Mouse (Mus musculus) T-cell, adult 66 days (primary cell): ENCODE results near the gene Tomm6. TPM values are rescaled to one million over a fixed set of nuclear protein-coding genes. Genes with fewer than 3 reads are reported as not detected.

Experiments used
- total RNA-seq, 2 experiments: library from RNA; stranded (reverse); gene quantifications; 3 replicates in 1 of 2; 4 replicates in 1 of 2; pipeline ENCODE4 v1.2.4; 2023

The Tomm6 gene
- 100 to 1,000 TPM; 123 to 146 TPM for total RNA-seq

DNA sequence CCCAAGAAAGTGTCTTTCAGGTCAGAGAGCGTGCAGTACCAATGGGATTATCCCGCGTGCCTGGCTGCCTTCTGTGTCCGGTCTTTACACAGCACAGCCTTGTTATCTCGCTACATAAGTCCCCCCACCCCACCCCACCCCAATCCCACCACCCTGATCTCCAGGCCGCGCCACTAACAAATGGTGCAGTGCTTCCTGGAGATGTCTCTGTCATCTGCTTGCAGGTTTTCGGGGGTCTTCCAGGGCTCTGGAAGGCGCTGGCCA is at the start of gene Tomm6:
Gene Tomm6 (minus strand): TSS at position 43 of the 264 bp plus-strand sequence.

DNA sequence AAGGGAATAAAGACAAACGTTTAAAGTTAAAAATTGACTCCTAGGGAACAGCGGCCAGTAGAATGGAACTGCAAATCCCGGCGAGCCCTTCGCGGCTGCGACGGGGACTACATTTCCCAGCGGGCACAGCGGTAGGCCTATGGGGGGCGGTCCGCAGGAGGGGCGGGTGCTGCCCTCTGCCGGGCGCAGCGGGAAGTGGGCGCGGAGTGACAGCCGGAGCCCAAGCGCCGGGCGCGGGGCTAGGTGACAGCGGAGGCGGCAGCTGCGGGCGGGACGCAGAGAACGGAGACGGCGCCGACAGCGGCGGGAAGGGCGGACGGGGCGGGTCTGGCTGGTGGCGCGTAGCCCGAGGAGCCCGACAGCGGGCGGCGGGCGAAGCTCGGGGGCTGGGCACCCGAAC is 48.7 kb upstream of the Tomm6 start, which contains the start of gene Tfeb:
Gene Tfeb (plus strand): TSS at position 175 of the 400 bp plus-strand sequence.

DNA sequence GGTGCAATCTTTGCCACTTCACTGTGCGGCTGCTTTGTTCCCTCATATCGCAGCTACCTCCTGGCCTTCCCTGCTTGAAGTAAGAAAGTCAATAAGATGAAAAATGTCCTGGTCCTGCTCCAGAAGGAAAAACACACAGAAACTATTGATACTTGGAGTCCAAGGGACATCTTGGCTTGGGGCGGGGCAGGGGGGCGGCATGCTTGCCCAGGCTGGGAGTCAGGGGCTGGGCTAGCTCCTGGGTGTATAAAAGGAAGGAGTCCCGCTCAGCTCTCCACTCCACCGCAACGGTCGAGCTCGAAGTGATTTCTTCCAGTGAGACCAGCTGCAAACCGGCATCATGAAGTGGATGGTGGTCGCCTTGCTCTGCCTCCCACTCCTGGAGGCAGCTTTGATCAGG is 38.4 kb upstream of the Tomm6 start, which contains the start of gene Pgc:
Gene Pgc (plus strand): TSS at position 277 of the 400 bp plus-strand sequence.

DNA sequence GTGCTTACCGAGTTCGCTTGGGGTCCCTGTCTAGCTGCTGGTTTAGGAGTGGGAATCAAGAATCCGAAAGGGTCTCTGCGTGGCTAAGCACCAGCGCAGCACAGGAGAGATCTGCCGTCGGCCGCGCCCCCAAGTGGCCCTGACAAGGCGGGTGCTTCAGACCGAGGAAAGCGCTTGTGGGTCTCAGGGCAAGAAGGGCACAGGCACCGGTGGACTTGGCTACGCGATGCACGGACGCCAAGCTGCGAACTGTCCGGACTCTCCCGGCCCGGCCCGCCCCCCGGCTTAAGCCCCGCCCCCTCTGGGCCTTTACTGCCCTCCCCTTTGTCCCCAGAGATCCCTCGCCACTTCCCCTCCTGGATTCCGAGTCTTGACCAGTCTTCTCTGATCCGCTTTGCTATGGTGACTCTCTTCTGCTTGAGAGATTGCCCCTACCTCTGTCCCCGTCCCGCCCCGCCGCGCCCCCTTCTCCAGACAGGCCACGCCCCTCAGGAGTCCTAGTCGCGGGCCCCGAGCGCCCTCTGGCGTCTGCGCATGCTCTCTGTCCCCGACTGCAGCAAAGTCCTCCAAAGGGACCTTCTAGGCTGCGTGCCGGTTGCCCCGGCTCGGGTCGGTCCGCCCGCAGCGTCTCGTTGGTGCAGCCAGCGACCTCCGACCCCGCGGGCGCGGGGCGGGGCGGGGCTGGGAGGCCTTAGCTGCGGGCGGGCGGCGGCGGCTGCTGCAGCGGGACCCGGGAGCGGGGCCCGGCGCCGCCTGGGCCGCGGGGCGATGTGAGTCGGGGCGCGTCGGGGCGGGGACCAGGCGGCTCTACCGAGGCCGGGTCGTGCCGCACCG is 6.5 kb upstream of the Tomm6 start, which contains the start of gene Prickle4:
Gene Prickle4 (minus strand): TSS at position 234 of the 834 bp plus-strand sequence.

DNA sequence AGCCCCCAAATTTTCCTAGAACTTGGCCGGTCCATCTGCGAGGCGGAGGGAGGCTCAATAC is 6.1 kb upstream of the Tomm6 start, which contains the start of gene Gm21981:
Gene Gm21981 (minus strand): TSS at position 14 of the 61 bp plus-strand sequence.

DNA sequence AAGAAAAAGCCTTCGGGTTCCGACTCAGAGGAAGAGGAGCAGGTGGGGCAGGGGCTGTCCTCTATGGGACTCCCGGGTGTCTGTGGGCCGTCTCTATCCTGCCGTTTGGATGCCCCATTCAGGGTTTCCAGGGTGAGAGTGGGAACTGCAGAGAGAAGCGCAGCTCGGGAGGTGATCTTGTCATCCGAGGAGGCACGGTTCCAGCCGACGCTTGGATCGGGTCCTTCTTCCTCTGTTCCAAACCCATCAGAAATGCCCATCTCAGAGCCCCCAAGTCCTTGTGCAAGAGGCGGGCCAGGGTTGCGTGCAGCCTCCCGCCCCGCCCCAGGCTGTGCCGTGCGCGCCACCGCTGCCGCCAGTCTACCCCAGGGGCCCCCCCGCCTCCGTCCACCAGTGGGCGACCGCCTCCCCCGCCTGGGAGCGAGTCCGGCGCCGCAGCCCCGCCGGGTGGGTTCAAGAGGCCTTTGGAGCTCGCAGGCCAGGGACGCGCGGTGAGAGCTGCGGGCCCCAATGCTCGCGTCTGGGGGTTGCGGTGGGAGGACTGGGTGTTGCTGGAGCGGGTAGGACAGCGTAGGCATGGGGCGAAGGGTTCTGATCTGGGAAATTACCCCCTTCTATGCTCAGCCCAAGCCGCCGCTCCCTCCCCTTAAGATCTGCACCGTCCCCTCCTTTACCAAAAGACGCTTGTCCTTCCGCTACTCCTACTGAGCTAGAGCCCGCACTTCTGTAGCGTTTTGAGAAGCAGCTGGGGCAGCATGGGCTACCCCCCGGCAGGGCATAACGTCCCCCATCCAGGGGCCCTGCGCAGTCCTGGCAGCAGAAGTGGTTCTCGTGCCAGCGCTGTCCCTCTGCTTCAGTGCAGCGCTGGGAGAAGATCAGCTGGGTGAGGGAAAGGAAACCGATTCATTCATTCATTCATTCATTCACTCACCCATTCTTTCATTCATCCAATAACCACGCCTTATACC is 706 bp upstream of the Tomm6 start, which contains the start of gene Frs3:
Gene Frs3 (plus strand): TSS at position 423 of the 968 bp plus-strand sequence.

Other genes with a start within 250 kb of the Tomm6 start
- gene Taf8, start 186.1 kb downstream of the Tomm6 start, total RNA-seq: 10 to 100 TPM; 68.2 to 80.5 TPM
- gene Ccnd3, start 183.3 kb downstream of the Tomm6 start, total RNA-seq: 100 to 1,000 TPM; 421 to 461 TPM
- 10 to 100 TPM; 15.2 to 15.8 TPM for gene Bysl, start 76.9 kb downstream of the Tomm6 start, total RNA-seq
- gene Med20, start 76.8 kb downstream of the Tomm6 start, total RNA-seq: 10 to 100 TPM; 68.0 to 70.9 TPM
- gene Gm20517, start 76.8 kb downstream of the Tomm6 start, total RNA-seq: 1 to 10 TPM; 3.6 to 4.6 TPM
- gene Usp49, start 57.7 kb downstream of the Tomm6 start, total RNA-seq: 1 to 10 TPM; 6.1 to 9.7 TPM
- 1 to 10 TPM; 1.6 to 3.8 TPM for gene Frs3, start 644 bp upstream of the Tomm6 start, total RNA-seq
- gene Gm21981, start 6.1 kb upstream of the Tomm6 start, total RNA-seq: not detected
- under 1 TPM in 1 of 2 experiments, not detected in 1; 0.80 TPM for gene Prickle4, start 6.3 kb upstream of the Tomm6 start, total RNA-seq
- gene Pgc, start 38.5 kb upstream of the Tomm6 start, total RNA-seq: not detected
- gene Tfeb, start 48.6 kb upstream of the Tomm6 start, total RNA-seq: 10 to 100 TPM; 29.8 to 35.4 TPM
- gene Mdfi, start 146.3 kb upstream of the Tomm6 start, total RNA-seq: not detected
- 10 to 100 TPM; 71.4 to 72.8 TPM for gene Foxp4, start 236.3 kb upstream of the Tomm6 start, total RNA-seq